Mouse (Mus musculus) thymus, adult 18-20 months (tissue): ENCODE measurements around the gene Men1.
A peak's percentile ranks its signal among the peaks of the same experiment; 100 is the strongest.

ENCODE experiments used
- DNase-seq, 2 experiments: peaks; one replicate each; pipeline ENCODE4 v3.0.0; 2022; ENCODE audit warnings: mixed read lengths in 2 of 2

Men1 gene

DNA sequence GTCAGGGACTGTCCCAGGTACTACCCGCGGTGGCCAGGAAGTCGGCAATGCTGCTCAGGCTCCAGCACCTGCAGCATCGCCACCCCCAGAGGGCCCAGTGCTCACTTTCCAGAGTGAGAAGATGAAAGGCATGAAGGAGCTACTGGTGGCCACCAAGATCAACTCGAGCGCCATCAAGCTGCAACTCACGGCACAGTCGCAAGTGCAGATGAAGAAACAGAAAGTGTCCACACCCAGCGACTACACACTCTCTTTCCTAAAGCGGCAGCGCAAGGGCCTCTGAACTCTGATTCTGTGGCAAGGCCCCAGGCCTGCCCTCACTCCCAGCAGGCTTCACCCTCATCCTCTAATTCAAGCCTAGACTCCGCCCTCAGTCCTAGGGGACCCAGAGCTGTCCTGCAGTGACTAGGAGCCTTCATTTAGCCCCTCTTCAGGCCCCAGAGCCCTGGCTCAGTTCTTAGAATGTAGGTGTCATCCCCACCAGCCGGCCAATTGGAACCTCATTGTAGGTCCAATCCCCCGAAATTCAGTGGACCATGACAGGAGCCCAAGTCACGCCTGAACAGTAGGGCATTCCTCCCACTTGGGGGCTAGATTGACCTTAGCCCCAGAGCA is 5.2 kb downstream of the Men1 start:
- DNase-seq = peak; percentile 55 to 72

- DNase-seq = peak; percentile 77 to 83
Measured at GRCm38 (mm10) chr19:6340524-6341452, 6.0 kb downstream of the Men1 start, which contains the start of gene Map4k2. Map4k2 (plus strand) TSS chr19:6341135.

DNA sequence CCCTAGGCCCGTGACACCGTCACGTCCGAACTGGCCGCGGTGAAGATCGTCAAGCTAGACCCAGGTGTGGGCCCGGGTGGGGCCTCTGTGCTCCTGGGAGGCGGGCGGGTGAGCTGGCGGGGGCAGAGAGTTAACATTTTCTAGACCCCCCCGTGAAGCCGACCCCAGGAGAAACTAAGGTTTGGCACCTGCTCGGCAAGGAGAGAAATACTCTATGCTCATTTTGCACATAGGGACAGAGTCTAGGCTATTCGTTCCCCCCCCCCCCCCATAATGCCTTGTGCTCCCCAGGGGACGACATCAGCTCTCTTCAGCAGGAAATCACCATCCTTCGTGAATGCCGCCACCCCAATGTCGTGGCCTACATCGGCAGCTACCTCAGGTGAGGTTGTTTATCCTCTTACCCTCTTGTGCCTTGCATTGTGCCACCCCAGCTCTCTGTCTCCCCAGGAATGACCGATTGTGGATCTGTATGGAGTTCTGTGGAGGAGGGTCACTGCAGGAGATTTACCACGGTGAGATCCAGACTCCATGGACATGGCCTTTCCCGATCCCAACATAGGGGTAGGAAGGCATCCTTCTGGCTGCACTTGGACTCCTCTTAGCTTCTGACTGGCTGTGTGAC is 6.8 kb downstream of the Men1 start:
- DNase-seq = peak in 1 of 2 experiments; percentile 46

DNA sequence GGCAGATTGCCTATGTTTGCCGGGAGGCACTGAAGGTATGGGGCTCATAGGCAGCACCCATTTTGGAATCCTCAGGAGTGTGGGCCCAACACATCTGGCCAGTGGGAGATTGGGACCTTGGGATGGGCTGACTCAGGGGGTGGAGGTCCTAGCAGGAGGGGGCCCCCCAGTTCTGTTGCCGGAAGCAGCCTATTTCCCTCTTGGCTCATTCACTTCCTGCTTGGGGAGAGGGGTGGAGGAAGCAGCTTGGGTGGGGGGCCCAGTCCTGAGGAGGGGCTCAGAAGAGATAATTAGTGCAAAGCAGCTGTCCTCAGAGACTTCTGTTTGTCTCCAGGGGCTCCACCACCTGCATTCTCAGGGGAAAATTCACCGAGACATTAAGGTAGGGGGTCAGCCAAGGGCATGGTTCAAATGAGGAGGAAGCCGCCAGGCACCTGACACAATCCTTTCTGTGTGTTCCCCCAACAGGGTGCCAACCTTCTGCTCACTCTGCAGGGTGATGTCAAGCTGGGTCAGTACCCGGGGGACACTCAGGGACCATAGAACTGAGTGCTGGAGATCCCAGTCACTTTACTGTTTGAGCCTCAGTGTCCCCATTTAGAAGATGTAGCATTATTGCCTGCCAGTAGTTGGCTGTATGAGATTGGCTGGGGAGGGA is 7.6 kb downstream of the Men1 start:
- peak in 1 of 2 experiments; percentile 57 for DNase-seq

DNA sequence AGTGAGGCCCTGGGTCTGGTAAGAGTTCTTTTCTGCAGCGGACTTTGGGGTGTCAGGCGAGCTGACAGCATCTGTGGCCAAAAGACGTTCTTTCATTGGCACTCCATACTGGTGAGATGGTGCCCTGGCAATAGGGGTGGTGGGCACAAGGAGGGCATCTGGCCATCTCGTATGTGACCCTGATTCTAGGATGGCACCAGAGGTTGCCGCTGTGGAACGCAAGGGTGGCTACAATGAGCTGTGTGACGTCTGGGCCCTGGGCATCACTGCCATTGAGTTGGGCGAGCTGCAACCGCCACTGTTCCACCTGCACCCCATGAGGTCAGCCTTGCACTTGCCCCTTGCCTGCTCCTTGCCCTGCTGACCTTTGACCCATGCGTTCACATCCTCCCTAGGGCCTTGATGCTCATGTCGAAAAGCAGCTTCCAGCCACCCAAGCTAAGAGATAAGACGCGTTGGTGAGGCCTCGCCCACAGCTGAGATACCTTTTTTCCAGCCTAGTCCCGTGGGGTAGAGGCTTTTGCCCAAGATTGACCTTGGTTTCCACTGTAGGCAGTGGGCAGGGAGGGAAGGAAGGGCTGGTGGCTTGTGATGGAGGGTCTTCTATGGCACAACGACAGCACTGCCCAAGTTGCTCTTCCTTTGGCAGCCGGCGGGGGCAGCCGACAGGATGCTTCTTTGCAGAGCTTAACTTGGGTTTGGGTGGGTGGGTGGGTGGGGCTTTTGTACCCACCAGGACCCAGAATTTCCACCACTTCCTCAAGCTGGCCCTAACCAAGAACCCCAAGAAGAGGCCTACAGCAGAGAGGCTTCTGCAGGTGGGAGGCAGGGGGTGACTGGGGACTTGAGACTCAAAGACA is 8.5 kb downstream of the Men1 start:
- no peak for DNase-seq

GRCm38 (mm10) chr19:6343996-6344395 is 9.2 kb downstream of the Men1 start:
- DNase-seq = no peak

GRCm38 (mm10) chr19:6346023-6346422 is 11.2 kb downstream of the Men1 start:
- DNase-seq = no peak

- DNase-seq = no peak
Measured at GRCm38 (mm10) chr19:6346661-6347060, 11.9 kb downstream of the Men1 start.

DNA sequence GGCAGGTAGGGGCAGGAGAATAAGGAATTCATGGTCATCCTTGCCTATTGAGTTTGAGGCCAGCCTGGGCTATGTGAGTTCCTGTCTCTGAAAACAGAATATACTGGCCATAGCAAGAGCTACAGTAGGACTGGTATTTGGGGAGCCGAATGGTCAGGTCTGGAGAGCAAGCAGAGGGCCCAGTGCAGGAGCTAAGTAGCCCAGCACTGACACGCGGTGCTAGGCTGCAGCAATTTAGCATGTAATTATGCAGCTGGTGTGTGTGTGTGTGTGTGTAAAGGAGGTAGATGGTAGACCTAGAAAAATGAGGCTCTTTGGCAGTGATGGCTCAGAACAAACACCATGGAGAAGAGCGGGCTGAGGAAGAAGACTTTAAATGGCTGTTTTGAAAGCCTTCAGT is 12.8 kb downstream of the Men1 start:
- DNase-seq = no peak

GRCm38 (mm10) chr19:6348717-6349116 is 13.9 kb downstream of the Men1 start:
- no peak for DNase-seq

GRCm38 (mm10) chr19:6349215-6349983 is 14.6 kb downstream of the Men1 start:
- DNase-seq = no peak

DNA sequence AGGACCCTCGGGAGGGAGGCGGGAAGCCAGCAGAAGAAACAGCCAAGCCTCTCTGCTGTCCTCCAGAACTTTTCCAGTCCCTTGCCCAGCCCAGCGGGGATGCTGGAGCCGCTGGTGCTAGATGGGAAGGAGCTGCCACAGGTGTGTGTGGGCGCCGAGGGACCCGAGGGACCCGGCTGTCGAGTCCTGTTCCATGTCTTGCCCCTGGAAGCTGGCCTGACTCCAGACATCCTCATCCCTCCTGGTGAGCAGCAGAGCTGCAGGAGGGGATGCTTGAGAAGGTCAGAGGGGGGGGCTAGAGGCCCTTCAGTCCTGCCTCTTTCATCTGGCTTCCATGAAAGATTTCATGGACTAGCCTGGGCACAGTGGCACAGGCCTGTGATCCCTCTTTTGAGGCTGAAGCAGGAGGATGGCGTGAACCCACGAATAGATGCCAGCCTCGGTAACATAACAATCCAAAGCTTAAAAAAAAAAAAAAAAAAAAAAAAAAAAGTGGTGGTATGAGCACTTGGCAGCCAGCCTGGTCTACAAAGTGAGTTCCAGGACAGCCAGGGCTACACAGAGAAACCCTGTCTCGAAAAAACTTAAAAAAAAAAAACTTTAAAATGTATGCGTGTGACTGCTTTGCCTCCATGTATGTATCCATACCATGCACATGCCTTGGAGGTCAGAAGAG is 16.8 kb downstream of the Men1 start:
- no peak for DNase-seq

DNA sequence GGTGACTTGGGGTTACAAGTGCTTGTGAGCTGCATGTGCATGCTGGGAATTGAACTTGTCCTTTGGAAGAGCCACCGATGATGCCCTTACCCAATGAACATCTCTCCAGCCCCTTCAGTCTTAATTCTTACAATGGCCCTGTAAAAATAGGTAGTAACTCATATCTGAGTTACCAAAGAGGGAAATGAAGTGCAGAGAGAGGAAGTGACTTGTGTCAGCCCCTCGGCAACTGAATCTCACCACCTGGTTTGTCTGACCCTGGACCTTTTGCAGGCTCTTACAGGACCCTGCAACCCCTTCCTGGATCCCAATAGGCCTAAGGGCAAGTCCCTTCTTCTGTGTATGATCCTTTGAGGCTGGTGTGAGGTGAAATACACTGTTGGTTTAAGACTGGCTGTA is 17.3 kb downstream of the Men1 start:
- DNase-seq = no peak

GRCm38 (mm10) chr19:6354030-6354429 is 19.3 kb downstream of the Men1 start:
- no peak for DNase-seq

- DNase-seq = no peak
Measured at GRCm38 (mm10) chr19:6361291-6361690, 26.5 kb downstream of the Men1 start.

- DNase-seq = no peak
Measured at GRCm38 (mm10) chr19:6363091-6363410, 28.3 kb downstream of the Men1 start.

DNA sequence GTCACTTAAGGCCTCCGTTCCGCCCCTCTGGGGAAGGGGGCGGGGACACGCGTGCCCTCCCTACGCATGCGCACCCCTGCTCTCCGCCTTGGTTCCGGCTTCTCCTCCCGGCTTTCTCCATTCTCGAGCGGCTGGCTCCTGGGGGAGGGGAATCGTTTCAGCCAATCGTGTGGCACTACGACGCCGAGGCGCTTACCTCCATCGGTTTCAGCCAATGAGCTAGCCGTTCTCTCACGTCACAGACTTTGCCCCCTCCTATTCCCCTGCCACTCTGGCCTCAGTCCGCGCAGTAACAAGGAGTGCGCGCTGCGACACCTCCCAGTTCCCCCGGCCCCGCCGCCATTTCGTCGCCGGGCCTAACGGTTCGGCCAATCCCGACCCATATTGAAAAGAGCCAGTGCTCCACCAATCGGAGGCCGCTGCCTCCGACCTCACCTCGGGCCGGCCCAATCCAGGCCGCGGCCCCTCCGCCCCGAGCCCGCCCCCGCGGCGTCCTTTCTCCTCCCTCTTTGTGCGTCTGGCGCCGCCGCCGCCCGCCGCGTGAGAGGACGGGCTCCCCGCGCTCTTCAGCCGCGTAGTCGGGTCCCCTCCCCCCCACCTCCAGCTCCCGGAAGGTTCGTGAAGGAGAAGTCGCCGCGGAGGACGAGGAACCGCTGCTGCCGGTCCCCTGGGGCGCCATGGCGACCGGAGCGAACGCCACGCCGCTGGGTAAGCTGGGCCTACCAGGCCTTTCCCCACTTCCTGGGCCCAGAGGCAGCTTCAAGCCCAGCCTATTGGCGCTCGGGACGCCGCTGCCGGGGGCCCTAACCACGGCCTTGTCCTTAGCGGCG is 28.8 kb downstream of the Men1 start, which contains the start of gene Sf1:
Sf1 (plus strand) TSS at position 280 of the 830 bp plus-strand sequence.
- DNase-seq = peak; percentile 100

DNA sequence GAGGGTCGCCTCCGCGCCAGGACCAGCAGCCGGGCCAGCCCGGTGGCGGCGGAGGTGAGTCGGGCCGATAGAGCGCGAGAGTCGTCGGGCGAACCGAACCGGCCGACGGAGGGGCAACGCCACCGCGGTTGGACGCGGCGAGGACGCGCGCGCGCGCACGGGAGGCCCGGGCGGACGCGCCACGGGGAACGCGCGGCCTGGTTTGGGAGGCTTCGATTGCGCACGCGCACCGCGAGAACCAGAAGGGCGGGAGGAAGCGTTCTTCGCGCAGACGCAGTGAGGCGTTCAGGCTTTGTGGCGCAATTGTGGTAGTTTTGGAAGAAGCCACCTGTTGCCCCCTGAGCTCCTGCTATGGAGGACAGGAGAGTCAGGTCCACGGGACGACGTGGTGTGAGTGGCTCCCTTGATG is 29.5 kb downstream of the Men1 start:
- peak; percentile 86 to 91 for DNase-seq

- DNase-seq = no peak
Measured at GRCm38 (mm10) chr19:6364842-6365241, 30.1 kb downstream of the Men1 start.

DNA sequence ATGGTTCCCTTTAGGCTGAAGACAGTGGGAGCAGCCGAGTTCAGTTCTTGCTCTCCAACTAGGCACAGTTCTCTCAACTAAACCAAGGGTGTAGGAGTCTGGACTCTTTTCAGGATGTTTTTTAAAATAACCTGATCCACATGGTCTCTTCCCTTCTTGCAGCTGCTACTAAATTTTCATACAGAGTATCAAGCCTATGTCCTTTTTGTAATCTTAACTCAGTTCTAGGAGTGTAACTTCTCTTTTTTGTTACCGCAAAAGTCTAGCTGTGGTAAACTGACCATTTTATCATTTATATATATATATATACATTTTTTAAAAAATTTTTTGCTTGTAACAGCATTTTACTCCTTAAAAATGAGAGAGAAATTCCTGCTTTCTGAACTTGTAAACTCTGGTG is 35.4 kb downstream of the Men1 start:
- DNase-seq = no peak
